Mouse (Mus musculus): ENCODE results near the gene Snx29.

DNA sequence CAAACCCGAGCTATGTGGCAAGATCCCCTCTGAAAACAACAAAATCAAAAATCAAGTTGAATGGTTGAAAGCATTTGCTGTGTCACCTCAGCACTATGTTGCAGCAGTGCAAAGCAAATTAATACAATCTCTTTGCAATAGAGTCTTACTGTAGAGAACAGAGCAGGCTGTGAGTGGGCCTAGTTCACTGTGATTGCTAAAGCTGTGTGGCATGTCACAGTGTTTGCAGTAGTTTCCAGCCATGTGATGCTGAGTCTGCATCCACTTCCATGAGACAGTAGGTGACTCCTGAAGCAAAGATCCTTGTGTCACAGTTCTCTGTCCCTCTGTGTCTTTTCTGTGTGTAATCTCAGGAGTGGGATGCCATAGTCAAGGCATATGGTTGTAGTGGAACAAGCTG is 137.5 kb downstream of the Snx29 start:
- TF ChIP-seq CTCF (IDR thresholded peaks at IDR 0.05; ENCODE audit: borderline replicate concordance, insufficient read depth, low read length): no peak
- no peak for TF ChIP-seq POLR2A (IDR thresholded peaks at IDR 0.05; ENCODE audit: low read depth, low read length)

Measured in embryonic fibroblast, embryonic 13.5 days (primary cell).